Mouse (Mus musculus): ENCODE data around the gene Tsnax. TPM values are rescaled to one million over a fixed set of nuclear protein-coding genes. Genes with fewer than 3 reads are reported as not detected.
A peak's percentile ranks its signal among the peaks of the same experiment; 100 is the strongest.

The Tsnax gene
- polyA plus RNA-seq (2014; fragmentation: Nextera tagmentation; extraction: Ambion mirVana), result 147 and 155 TPM in 2 replicates

DNA sequence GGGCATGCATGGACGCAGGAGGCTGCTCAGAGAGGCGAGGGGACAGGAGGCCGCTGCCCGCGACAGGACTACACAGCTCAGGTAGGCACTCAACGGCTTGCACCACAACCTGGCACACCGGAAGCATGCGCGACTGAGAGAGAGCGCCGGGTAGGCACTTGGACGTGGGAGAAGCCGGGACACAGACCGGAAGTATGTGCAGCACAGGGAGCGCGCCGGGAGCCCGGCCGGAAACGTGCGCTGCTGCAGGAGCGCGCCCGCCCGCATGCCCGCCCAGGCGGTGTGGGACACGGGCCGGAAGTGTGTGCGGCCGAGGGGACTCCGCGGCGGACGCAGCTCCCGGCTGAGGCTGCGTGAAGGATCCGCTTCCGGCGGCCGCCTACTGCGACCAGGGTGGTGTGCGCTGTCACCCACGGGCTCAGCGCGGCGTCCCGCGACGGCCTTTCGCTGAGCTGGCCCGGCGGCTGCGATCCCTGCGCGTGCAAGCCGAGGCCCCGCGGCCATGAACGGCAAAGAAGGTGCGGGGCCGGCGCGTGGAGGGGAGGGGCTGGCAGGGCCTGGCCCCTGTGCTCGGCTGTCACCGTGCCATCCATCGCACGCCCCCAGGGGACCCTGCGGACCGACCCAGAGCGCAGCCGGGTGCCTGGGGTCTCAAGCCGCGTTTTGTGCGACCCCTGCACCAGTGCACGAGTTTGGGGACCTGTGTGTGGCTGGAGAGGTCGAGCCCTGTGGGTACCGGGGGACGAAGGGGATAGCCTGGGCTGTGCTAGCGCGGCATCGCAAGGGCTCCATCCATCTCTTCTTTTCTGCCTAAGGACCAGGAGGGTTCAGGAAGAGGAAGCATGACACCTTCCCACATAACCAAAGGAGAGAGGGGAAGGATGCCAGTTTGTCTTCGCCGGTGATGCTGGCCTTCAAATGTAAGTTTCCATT is at the start of gene Tsnax:
TSS of gene Tsnax (plus strand) at position 303 of the 933 bp plus-strand sequence.
- Histone ChIP-seq H3K36me3 (ENCODE audit: control insufficient read depth, insufficient read depth, low read length) (peaks cover 2% of the 10 kb centered on the region; the same call in 1 of the 2 replicates), H3K9ac (ENCODE audit: low read length) (peak within 1 kb of the TSS; percentile 92), H3K27me3 (ENCODE audit: control insufficient read depth, insufficient read depth, low read length) (no peaks in the 10 kb centered on the region), H3K9me3 (ENCODE audit: control insufficient read depth, low read length) (no peaks in the 10 kb centered on the region), H3K27ac (ENCODE audit: low read depth, low read length) (peak within 1 kb of the TSS; percentile 68; the same call in 1 of the 2 replicates), H3K4me3 (ENCODE audit: low read depth, low read length) (peak within 1 kb of the TSS; percentile 73), H3K4me2 (ENCODE audit: low read depth) (peak within 1 kb of the TSS; percentile 60), H3K4me1 (ENCODE audit: control insufficient read depth, insufficient read depth, low read length) (no peaks in the 10 kb centered on the region)
- DNase-seq (ENCODE audit: low spot score) (peak; percentile 94), ATAC-seq (ENCODE audit: insufficient read depth, low FRiP score, low TSS enrichment) (peak; percentile 98)
- WGBS, result 3% methylated on average over 63 of the region's 84 CpGs

DNA sequence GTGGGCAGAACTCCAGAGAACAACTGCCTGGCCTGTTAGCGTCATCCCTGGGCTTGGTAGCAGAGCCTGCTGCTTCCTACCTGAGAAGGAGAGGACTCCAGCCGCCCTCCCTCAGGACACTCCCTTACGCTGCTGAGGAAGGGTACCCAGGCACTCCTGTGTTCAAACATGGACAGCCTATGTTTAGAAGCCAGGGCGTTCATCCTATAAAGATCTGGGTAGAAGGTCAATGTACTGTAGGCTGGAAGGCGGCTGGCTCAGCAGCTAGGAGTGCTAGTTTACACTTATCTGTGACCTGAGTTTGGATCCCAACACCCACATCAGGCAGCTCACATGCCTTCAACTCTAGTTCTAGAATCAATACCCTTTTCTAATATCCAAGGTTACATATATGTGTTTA is 49.6 kb upstream of the Tsnax start:
- H3K27me3 ChIP-seq (ENCODE audit: control insufficient read depth, insufficient read depth, low read length), result no peaks in the 10 kb centered on the region
- ATAC-seq (ENCODE audit: insufficient read depth, low FRiP score, low TSS enrichment), result no peak

DNA sequence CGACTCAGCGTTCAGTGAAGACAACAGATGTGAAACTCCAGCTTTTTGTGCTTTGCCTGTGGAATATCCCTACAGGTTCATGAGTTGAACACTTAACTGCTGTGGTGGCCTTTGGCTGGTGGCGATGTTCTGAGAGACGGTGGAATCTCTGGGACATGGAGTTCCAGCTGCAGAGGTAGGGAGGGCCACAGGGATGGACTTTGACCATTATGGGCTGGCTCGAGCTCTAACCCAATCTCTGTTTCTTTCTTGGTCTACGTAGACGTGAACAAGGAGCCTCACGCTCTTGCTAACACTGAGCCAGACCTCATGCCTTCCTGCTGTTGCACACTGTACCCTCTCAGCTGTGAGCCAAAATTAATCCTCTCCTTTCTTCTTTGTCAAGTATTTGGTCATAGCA is 47.8 kb upstream of the Tsnax start:
- Histone ChIP-seq H3K4me3 (ENCODE audit: low read depth, low read length) (no peak overlapping the region), H3K36me3 (ENCODE audit: control insufficient read depth, insufficient read depth, low read length) (no peaks in the 10 kb centered on the region), H3K4me1 (ENCODE audit: control insufficient read depth, insufficient read depth, low read length) (0 out of 2 replicates have a peak, but pooled peaks cover 3% of the 10 kb centered on the region), H3K27me3 (ENCODE audit: control insufficient read depth, insufficient read depth, low read length) (no peaks in the 10 kb centered on the region), H3K27ac (ENCODE audit: low read depth, low read length) (no peak overlapping the region), H3K9me3 (ENCODE audit: control insufficient read depth, low read length) (no peaks in the 10 kb centered on the region), H3K9ac (ENCODE audit: low read length) (no peak overlapping the region), H3K4me2 (ENCODE audit: low read depth) (no peak overlapping the region)
- 89% methylated on average over 8 of the region's 8 CpGs for WGBS
- no peak for ATAC-seq (ENCODE audit: insufficient read depth, low FRiP score, low TSS enrichment)
- DNase-seq (ENCODE audit: low spot score), result no peak

More for the DNA sequence above, 49.6 kb upstream of the Tsnax start:
- 0 out of 2 replicates have a peak, but pooled peaks cover 3% of the 10 kb centered on the region for H3K4me1 ChIP-seq (ENCODE audit: control insufficient read depth, insufficient read depth, low read length)
- H3K36me3 ChIP-seq (ENCODE audit: control insufficient read depth, insufficient read depth, low read length), result no peaks in the 10 kb centered on the region
- no peaks in the 10 kb centered on the region for H3K9me3 ChIP-seq (ENCODE audit: control insufficient read depth, low read length)
- no peak overlapping the region for H3K4me3 ChIP-seq (ENCODE audit: low read depth, low read length)
- H3K4me2 ChIP-seq (ENCODE audit: low read depth), result no peak overlapping the region
- no peak overlapping the region for H3K27ac ChIP-seq (ENCODE audit: low read depth, low read length)
- H3K9ac ChIP-seq (ENCODE audit: low read length), result no peak overlapping the region
- WGBS, result 97% methylated on average over 5 of the region's 5 CpGs
- DNase-seq (ENCODE audit: low spot score), result no peak

DNA sequence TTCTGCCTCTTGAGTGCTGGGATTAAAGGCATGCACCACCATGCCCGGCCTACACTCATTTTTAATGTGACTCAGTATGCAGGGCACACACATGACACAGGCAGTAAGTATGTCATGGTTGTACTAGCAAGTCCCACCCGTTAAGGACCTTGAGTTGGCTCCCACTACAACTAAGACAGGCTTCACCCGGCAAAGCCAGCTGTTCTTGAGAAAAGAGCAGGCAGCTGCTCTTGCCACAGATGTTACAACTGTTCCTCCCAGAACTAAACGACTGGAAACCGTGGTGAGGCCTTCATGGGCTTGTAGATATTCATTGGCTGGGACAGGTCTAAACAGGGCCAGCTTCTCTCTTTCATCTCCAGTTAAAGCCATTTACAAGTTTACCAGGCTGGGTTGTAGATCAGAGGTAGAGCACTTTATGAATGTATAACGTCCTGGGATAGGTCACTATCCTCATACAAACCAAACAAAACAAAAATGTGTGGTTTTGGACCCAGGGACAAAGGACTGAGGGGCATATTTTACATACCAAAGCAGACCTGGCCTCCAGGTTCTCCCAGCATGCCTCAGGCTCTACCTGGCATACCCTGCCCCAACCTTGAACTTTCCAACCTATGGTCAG is 42.4 kb upstream of the Tsnax start:
- ATAC-seq (ENCODE audit: insufficient read depth, low FRiP score, low TSS enrichment) (no peak), DNase-seq (ENCODE audit: low spot score) (no peak)
- WGBS, result 76% methylated on average over 6 of the region's 6 CpGs
- no peaks in the 10 kb centered on the region for H3K27me3 ChIP-seq (ENCODE audit: control insufficient read depth, insufficient read depth, low read length)
- no peaks in the 10 kb centered on the region for H3K9me3 ChIP-seq (ENCODE audit: control insufficient read depth, low read length)
- no peaks in the 10 kb centered on the region for H3K4me1 ChIP-seq (ENCODE audit: control insufficient read depth, insufficient read depth, low read length)
- no peak overlapping the region for H3K9ac ChIP-seq (ENCODE audit: low read length)
- H3K36me3 ChIP-seq (ENCODE audit: control insufficient read depth, insufficient read depth, low read length), result no peaks in the 10 kb centered on the region
- H3K4me3 ChIP-seq (ENCODE audit: low read depth, low read length), result no peak overlapping the region
- H3K4me2 ChIP-seq (ENCODE audit: low read depth), result no peak overlapping the region
- H3K27ac ChIP-seq (ENCODE audit: low read depth, low read length), result no peak overlapping the region

DNA sequence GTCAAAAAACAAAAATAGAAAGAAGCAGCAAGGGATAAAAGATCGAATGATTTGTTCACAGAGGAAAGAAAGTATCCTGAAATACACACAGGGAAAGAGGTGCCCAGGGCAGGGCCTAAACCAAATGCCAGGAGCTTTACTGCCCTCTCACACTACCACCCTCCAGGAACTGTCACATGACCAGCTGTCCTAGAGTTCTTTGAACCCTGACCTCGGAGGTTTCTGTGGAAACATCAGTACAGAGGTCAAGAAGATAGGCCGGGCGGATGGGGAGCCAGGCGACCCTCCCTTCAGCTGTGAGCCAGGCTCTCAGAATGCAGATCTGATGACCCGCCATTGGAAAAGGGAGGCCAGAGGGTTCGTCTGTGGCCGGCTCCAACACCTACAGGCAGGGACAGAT is 39.6 kb upstream of the Tsnax start:
- DNase-seq (ENCODE audit: low spot score) (no peak), ATAC-seq (ENCODE audit: insufficient read depth, low FRiP score, low TSS enrichment) (no peak)
- Histone ChIP-seq H3K27ac (ENCODE audit: low read depth, low read length) (no peak overlapping the region), H3K27me3 (ENCODE audit: control insufficient read depth, insufficient read depth, low read length) (no peaks in the 10 kb centered on the region), H3K4me2 (ENCODE audit: low read depth) (no peak overlapping the region), H3K36me3 (ENCODE audit: control insufficient read depth, insufficient read depth, low read length) (no peaks in the 10 kb centered on the region), H3K9me3 (ENCODE audit: control insufficient read depth, low read length) (no peaks in the 10 kb centered on the region), H3K4me1 (ENCODE audit: control insufficient read depth, insufficient read depth, low read length) (no peaks in the 10 kb centered on the region), H3K4me3 (ENCODE audit: low read depth, low read length) (no peak overlapping the region), H3K9ac (ENCODE audit: low read length) (no peak overlapping the region)
- 84% methylated on average over 8 of the region's 8 CpGs for WGBS

DNA sequence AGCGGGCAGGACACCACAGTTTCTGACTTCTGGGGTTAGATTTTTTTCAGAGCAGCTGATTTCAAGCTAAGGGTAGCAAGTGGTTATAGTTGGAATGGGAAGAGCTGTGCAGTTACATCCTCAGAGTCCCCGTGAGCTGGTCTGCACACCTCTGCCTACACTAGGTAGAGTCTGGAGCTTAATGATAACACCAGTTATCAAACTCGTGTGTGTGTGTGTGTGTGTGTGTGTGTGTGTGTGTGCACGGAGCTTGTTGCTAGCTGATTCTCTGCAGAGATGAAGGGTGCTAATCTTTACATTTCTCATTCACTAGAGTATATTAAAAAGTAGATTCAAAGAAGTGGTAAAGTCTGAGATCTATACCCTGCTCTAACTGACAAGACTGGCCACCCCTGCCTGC is 38.5 kb upstream of the Tsnax start:
- H3K9me3 ChIP-seq (ENCODE audit: control insufficient read depth, low read length), result no peaks in the 10 kb centered on the region
- DNase-seq (ENCODE audit: low spot score) (no peak), ATAC-seq (ENCODE audit: insufficient read depth, low FRiP score, low TSS enrichment) (no peak)
- WGBS, result 79% methylated on average over 4 of the region's 4 CpGs
- H3K4me2 ChIP-seq (ENCODE audit: low read depth), result no peak overlapping the region
- H3K36me3 ChIP-seq (ENCODE audit: control insufficient read depth, insufficient read depth, low read length), result no peaks in the 10 kb centered on the region
- no peaks in the 10 kb centered on the region for H3K27me3 ChIP-seq (ENCODE audit: control insufficient read depth, insufficient read depth, low read length)
- no peaks in the 10 kb centered on the region for H3K4me1 ChIP-seq (ENCODE audit: control insufficient read depth, insufficient read depth, low read length)
- H3K9ac ChIP-seq (ENCODE audit: low read length), result no peak overlapping the region
- no peak overlapping the region for H3K4me3 ChIP-seq (ENCODE audit: low read depth, low read length)
- H3K27ac ChIP-seq (ENCODE audit: low read depth, low read length), result no peak overlapping the region

DNA sequence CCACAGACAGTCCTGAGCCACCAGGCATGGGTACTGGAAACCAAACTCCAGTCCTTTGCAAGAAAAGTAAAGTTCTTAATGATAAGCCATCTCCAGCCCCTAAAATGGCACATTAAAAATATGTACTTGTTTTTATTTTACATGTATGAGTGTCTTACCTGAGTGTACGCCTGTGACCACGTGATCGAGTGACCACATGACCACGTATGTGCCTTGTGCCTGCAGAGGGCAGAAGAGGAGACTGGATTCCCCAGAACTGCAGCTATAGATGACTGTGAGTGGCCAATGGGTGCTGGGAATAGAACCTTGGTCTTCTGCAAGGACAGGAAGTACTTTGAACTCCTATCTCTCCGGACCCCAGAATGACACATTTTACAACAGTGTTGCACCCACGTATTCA is 36.6 kb upstream of the Tsnax start:
- ATAC-seq (ENCODE audit: insufficient read depth, low FRiP score, low TSS enrichment), result no peak
- H3K9me3 ChIP-seq (ENCODE audit: control insufficient read depth, low read length), result no peaks in the 10 kb centered on the region
- no peak for DNase-seq (ENCODE audit: low spot score)
- 90% methylated on average over 6 of the region's 6 CpGs for WGBS
- no peak overlapping the region for H3K4me2 ChIP-seq (ENCODE audit: low read depth)
- no peak overlapping the region for H3K9ac ChIP-seq (ENCODE audit: low read length)
- H3K27me3 ChIP-seq (ENCODE audit: control insufficient read depth, insufficient read depth, low read length), result no peaks in the 10 kb centered on the region
- no peaks in the 10 kb centered on the region for H3K36me3 ChIP-seq (ENCODE audit: control insufficient read depth, insufficient read depth, low read length)
- no peaks in the 10 kb centered on the region for H3K4me1 ChIP-seq (ENCODE audit: control insufficient read depth, insufficient read depth, low read length)
- H3K27ac ChIP-seq (ENCODE audit: low read depth, low read length), result no peak overlapping the region
- no peak overlapping the region for H3K4me3 ChIP-seq (ENCODE audit: low read depth, low read length)

DNA sequence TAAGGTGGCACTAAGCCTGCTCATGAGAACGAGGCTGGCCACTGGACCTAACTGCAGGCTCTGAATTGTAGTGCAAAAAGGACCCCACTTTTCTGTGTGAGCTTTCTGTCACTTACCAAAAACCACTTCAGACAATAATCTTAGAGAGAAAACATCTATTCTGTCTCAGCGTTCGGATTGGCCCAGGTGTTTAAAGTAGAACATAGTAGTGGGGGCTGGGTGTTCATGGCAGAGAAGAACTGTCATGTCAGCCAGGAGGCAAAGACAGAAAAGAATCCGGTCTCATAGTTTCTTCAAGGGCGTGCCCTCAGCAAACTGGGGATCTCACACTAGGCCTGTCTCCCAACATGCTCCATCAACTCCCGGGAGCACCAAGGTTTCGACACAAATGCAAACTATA is 34.8 kb upstream of the Tsnax start:
- Histone ChIP-seq H3K4me3 (ENCODE audit: low read depth, low read length) (no peak overlapping the region), H3K9ac (ENCODE audit: low read length) (no peak overlapping the region), H3K4me1 (ENCODE audit: control insufficient read depth, insufficient read depth, low read length) (no peaks in the 10 kb centered on the region), H3K27ac (ENCODE audit: low read depth, low read length) (no peak overlapping the region), H3K36me3 (ENCODE audit: control insufficient read depth, insufficient read depth, low read length) (no peaks in the 10 kb centered on the region), H3K27me3 (ENCODE audit: control insufficient read depth, insufficient read depth, low read length) (no peaks in the 10 kb centered on the region), H3K4me2 (ENCODE audit: low read depth) (no peak overlapping the region), H3K9me3 (ENCODE audit: control insufficient read depth, low read length) (no peaks in the 10 kb centered on the region)
- DNase-seq (ENCODE audit: low spot score) (no peak), ATAC-seq (ENCODE audit: insufficient read depth, low FRiP score, low TSS enrichment) (no peak)
- 86% methylated on average over 7 of the region's 7 CpGs for WGBS
